Mouse (Mus musculus): ENCODE measurements around the gene Tmed6.

DNA sequence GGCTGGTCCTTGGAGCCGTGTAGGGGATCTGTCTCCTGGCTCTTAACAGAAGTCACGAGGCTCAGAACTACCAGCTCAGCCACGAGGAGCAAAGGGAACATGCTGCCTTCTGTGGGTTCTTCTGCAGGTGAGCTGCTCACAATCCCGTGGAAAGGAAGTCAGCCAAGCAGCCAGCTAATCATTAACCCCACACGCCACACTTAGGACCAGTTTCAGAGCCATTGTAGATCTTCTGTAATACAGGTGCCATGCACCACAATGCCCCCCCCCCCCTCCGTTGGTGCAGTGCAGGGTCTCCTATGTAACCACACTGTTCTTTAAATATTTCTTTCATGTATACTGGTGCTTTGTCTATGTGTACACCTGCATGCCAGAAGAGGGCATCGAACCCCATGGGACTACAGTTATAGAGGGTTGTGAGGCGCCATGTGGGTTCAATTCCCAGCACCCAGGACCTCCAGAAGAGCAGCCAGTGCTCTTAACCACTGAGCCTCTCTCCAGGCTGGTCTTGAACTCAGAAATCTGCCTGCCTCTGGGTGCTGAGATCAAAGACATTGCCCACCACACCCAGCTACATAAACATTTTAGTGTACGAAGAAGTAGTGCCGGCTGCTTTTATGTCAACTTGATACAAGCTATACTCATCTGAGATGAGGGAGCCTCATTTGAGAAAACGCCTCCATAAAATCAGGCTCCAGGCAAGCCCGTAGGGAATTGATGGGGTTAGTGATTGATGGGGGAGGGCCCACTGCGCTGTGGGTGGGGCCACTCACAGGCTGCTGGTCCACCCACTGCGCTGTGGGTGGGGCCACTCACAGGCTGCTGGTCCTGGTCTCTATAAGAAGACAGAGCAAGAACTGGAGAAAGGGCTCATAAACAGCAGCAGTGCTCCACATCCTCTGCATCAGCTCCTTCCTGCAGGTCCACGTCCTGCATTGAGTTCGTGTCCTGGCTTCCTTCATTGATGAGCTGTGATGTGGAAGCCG is at the start of gene Tmed6:
- TF ChIP-seq POLR2A (IDR thresholded peaks at IDR 0.05; ENCODE audit: borderline replicate concordance, low read depth, low read length) = no peak
- no peak for TF ChIP-seq CTCF (IDR thresholded peaks at IDR 0.05; ENCODE audit: low read depth, low read length)
